Mouse (Mus musculus) forebrain, embryonic 13.5 days (tissue): Measurements from ENCODE around the gene Ghr. TPM values are rescaled to one million over a fixed set of nuclear protein-coding genes. Genes with fewer than 3 reads are reported as not detected.

ENCODE experiments used
- ATAC-seq: fragments of 200-750 bp; cut with Nextera tagmentation; 2 replicates; pipeline ENCODE4 v1.8.0; 2017
- H3K27ac ChIP-seq: fragments of 300-500 bp; sonication (generic); 2 replicates; pipeline ENCODE4 v1.5.1; 2015; ENCODE audit warnings: inconsistent platforms, mild to moderate bottlenecking, moderate library complexity
- H3K27me3 ChIP-seq: fragments of 300-500 bp; sonication (generic); 2 replicates; pipeline ENCODE4 v1.6.1; 2015; ENCODE audit warnings: mild to moderate bottlenecking, inconsistent platforms
- H3K36me3 ChIP-seq: fragments of 300-500 bp; sonication (generic); 2 replicates; pipeline ENCODE4 v1.6.1; 2015; ENCODE audit warnings: mild to moderate bottlenecking, inconsistent platforms; ENCODE audit not compliant: poor library complexity, severe bottlenecking
- H3K4me1 ChIP-seq: fragments of 300-500 bp; sonication (generic); 2 replicates; pipeline ENCODE4 v1.6.1; 2015; ENCODE audit warnings: inconsistent platforms
- H3K4me2 ChIP-seq: fragments of 300-500 bp; sonication (generic); 2 replicates; pipeline ENCODE4 v1.6.1; 2015; ENCODE audit warnings: inconsistent platforms, mild to moderate bottlenecking, moderate library complexity
- H3K4me3 ChIP-seq: fragments of 300-500 bp; sonication (generic); 2 replicates; pipeline ENCODE4 v1.5.1; 2015; ENCODE audit warnings: mild to moderate bottlenecking, inconsistent platforms
- H3K9ac ChIP-seq: fragments of 300-500 bp; sonication (generic); 2 replicates; pipeline ENCODE4 v1.6.1; 2015; ENCODE audit warnings: mild to moderate bottlenecking, inconsistent platforms
- H3K9me3 ChIP-seq: fragments of 300-500 bp; sonication (generic); replicated peaks from 2 replicates; pipeline ENCODE4 v1.6.1; 2016; ENCODE audit warnings: inconsistent platforms
- WGBS: fragments of 180-500 bp; shearing (Covaris S2); methylation state at CpG from one replicate; pipeline ENCODE4 v1.1.7; 2015; 5-methylcytosine and 5-hydroxymethylcytosine counted together
- polyA plus RNA-seq: library from polyadenylated mRNA; unstranded; fragments of >200 nt; fragmentation: Nextera tagmentation; extraction: Ambion mirVana; gene quantifications from 2 replicates; pipeline ENCODE4 v1.2.1, GENCODE M21; 2015

Ghr gene
- polyA plus RNA-seq, 1 experiment from 2014 or later: 4.1 TPM

GRCm38 (mm10) chr15:3434461-3434860 is 148.8 kb downstream of the Ghr start:
- Histone ChIP-seq H3K4me2 (no peak overlapping the region), H3K27me3 (no peaks in the 10 kb centered on the region), H3K9me3 (no peaks in the 10 kb centered on the region), H3K4me1 (no peaks in the 10 kb centered on the region), H3K27ac (no peak overlapping the region), H3K4me3 (no peak overlapping the region), H3K9ac (no peak overlapping the region), H3K36me3 (no peaks in the 10 kb centered on the region)
- no peak for ATAC-seq
- 92% methylated on average over 3 of the region's 3 CpGs for WGBS

GRCm38 (mm10) chr15:3433281-3433680 is 150.0 kb downstream of the Ghr start:
- no peak overlapping the region for H3K27ac ChIP-seq
- WGBS: 81% methylated on average over 7 of the region's 7 CpGs
- H3K9ac ChIP-seq: no peak overlapping the region
- no peaks in the 10 kb centered on the region for H3K36me3 ChIP-seq
- H3K4me1 ChIP-seq: no peaks in the 10 kb centered on the region
- H3K27me3 ChIP-seq: no peaks in the 10 kb centered on the region
- ATAC-seq: no peak
- H3K9me3 ChIP-seq: no peaks in the 10 kb centered on the region
- no peak overlapping the region for H3K4me3 ChIP-seq
- H3K4me2 ChIP-seq: no peak overlapping the region

DNA sequence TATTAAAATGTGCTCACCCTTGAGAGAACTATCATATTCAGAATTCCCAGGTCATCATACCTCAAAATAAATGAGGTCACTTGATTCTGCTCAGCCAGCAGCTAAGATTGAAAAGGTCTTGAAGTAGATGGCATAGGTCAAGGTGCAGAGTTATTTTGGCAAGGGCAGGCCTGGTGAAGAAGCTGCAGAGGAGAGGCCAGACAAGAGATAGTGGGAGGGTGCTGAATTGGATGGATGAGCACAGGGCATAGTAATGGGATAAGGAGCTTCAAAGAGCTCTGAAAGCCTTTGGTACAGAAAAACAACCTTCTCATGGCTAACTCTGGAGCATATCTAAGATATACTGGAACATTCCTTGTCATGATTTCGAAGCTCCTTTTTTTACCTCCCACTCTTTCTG is 150.5 kb downstream of the Ghr start:
- H3K9ac ChIP-seq: no peak overlapping the region
- WGBS: 86% methylated on average over 1 of the region's 1 CpGs
- no peak for ATAC-seq

DNA sequence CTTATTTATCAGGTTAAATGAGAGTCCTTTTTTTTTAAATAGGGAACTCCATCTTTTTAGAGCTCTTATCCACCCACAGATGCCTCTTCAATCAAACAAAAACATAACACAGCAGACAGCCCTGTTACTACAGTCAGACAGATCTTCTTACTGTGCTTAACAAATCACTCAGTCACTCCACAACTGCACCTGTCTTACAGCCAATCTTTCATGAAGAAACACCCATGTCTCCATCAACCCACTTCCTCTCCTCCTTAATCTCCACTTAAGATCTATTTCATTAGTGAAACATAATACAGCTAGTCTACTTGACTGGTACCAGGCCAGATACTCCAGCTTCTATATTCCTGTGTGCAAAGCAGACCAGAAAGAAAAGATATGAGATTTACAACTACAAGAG is 153.9 kb downstream of the Ghr start:
- H3K9ac ChIP-seq: no peak overlapping the region
- no peaks in the 10 kb centered on the region for H3K36me3 ChIP-seq
- H3K4me1 ChIP-seq: no peaks in the 10 kb centered on the region
- H3K4me2 ChIP-seq: no peak overlapping the region
- H3K27me3 ChIP-seq: no peaks in the 10 kb centered on the region
- no peak for ATAC-seq
- no peak overlapping the region for H3K4me3 ChIP-seq
- no peaks in the 10 kb centered on the region for H3K9me3 ChIP-seq
- no peak overlapping the region for H3K27ac ChIP-seq

More for the DNA sequence above, 150.5 kb downstream of the Ghr start:
- Histone ChIP-seq H3K4me1 (no peaks in the 10 kb centered on the region), H3K4me3 (no peak overlapping the region), H3K9me3 (no peaks in the 10 kb centered on the region), H3K27ac (no peak overlapping the region), H3K36me3 (no peaks in the 10 kb centered on the region), H3K4me2 (no peak overlapping the region), H3K27me3 (no peaks in the 10 kb centered on the region)

GRCm38 (mm10) chr15:3429001-3429400 is 154.3 kb downstream of the Ghr start:
- 89% methylated on average over 5 of the region's 5 CpGs for WGBS
- ATAC-seq: no peak
- Histone ChIP-seq H3K4me2 (no peak overlapping the region), H3K4me1 (no peaks in the 10 kb centered on the region), H3K9ac (no peak overlapping the region), H3K27ac (no peak overlapping the region), H3K9me3 (no peaks in the 10 kb centered on the region), H3K27me3 (no peaks in the 10 kb centered on the region), H3K4me3 (no peak overlapping the region), H3K36me3 (no peaks in the 10 kb centered on the region)

GRCm38 (mm10) chr15:3426401-3426800 is 156.9 kb downstream of the Ghr start:
- Histone ChIP-seq H3K4me2 (no peak overlapping the region), H3K9me3 (no peaks in the 10 kb centered on the region), H3K36me3 (no peaks in the 10 kb centered on the region), H3K27me3 (no peaks in the 10 kb centered on the region), H3K27ac (no peak overlapping the region), H3K4me1 (no peaks in the 10 kb centered on the region), H3K4me3 (no peak overlapping the region), H3K9ac (no peak overlapping the region)
- 78% methylated on average over 4 of the region's 4 CpGs for WGBS
- no peak for ATAC-seq

DNA sequence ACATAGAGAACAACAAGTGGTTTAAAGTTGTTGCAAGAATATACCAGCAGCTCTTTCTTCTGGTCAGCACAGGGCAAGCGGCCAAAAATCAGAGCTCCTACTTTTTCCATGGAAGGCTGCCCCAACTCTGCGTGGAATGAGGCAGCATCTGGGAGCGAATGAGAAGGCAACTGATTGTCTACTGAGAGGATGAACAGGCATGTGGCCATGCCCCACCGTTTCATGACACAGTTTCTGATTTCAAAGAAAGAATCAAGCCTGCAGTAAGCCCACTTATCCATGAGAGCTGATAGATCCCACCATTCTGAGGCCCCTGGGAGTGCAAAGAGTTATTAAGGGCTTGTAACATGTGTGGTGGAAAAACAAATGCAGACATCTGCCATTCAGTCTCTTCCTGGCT is 160.1 kb downstream of the Ghr start:
- H3K27ac ChIP-seq: no peak overlapping the region
- H3K9ac ChIP-seq: no peak overlapping the region
- H3K4me3 ChIP-seq: no peak overlapping the region
- no peaks in the 10 kb centered on the region for H3K27me3 ChIP-seq
- WGBS: 65% methylated on average over 4 of the region's 4 CpGs
- H3K4me2 ChIP-seq: no peak overlapping the region
- H3K4me1 ChIP-seq: no peaks in the 10 kb centered on the region
- ATAC-seq: no peak
- no peaks in the 10 kb centered on the region for H3K36me3 ChIP-seq
- H3K9me3 ChIP-seq: no peaks in the 10 kb centered on the region

- Histone ChIP-seq H3K9ac (no peak overlapping the region), H3K27me3 (no peaks in the 10 kb centered on the region), H3K4me2 (no peak overlapping the region), H3K4me1 (no peaks in the 10 kb centered on the region), H3K36me3 (no peaks in the 10 kb centered on the region), H3K4me3 (no peak overlapping the region), H3K27ac (no peak overlapping the region), H3K9me3 (no peaks in the 10 kb centered on the region)
- no peak for ATAC-seq
- 88% methylated on average over 3 of the region's 3 CpGs for WGBS
Observed at GRCm38 (mm10) chr15:3417699-3418098, 165.6 kb downstream of the Ghr start.

DNA sequence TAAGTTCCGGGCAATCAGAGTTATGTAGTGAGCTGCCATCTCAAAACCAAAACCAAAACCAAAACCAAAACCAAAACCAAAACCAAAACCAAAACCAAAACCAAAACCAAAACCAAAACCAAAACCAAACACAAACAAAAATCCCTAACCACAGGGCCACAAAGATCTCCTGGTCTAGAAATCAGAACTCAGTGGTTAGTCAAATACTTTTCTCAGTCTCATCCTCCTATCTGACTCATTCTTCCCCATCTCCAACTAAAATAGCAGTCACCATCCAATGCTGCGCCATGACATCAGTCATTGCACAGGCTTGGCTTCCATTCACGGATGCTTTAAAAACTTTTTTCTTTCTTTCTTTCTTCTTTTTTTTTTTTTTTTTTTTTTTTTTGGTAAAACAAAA is 170.2 kb downstream of the Ghr start:
- no peaks in the 10 kb centered on the region for H3K27me3 ChIP-seq
- WGBS: 91% methylated on average over 3 of the region's 3 CpGs
- H3K27ac ChIP-seq: no peak overlapping the region
- H3K9ac ChIP-seq: no peak overlapping the region
- H3K4me3 ChIP-seq: no peak overlapping the region
- H3K4me2 ChIP-seq: no peak overlapping the region
- no peaks in the 10 kb centered on the region for H3K4me1 ChIP-seq
- ATAC-seq: no peak
- H3K9me3 ChIP-seq: no peaks in the 10 kb centered on the region
- H3K36me3 ChIP-seq: no peaks in the 10 kb centered on the region

DNA sequence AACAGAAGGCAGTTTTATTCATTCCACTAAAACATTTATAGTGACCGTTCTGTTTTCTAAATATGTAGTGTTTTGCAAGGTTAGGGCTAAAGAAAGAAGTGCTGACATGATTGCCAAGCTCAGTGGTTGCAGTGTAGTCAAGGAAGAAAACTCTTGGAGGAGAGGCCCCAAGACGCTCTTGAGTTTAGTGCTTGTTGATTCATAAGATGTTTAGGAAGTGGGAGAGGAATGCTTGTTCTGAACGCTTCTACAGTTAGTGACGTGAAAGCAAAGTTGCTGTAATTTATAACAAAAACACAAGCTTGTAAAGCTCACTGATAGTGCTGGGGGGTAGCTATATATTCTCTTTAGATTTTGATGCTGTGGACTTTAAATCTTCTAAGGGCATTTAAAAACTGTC is 174.8 kb downstream of the Ghr start:
- ATAC-seq: no peak
- no peak overlapping the region for H3K27ac ChIP-seq
- H3K9me3 ChIP-seq: no peaks in the 10 kb centered on the region
- H3K27me3 ChIP-seq: no peaks in the 10 kb centered on the region
- no peak overlapping the region for H3K4me2 ChIP-seq
- WGBS: 91% methylated on average over 4 of the region's 4 CpGs
- no peak overlapping the region for H3K9ac ChIP-seq
- H3K4me3 ChIP-seq: no peak overlapping the region
- H3K4me1 ChIP-seq: no peaks in the 10 kb centered on the region
- no peaks in the 10 kb centered on the region for H3K36me3 ChIP-seq

- Histone ChIP-seq H3K27me3 (no peaks in the 10 kb centered on the region), H3K4me3 (no peak overlapping the region), H3K9me3 (no peaks in the 10 kb centered on the region), H3K36me3 (no peaks in the 10 kb centered on the region), H3K9ac (no peak overlapping the region), H3K27ac (no peak overlapping the region), H3K4me2 (no peak overlapping the region), H3K4me1 (no peaks in the 10 kb centered on the region)
- ATAC-seq: no peak
Observed at GRCm38 (mm10) chr15:3399196-3399595, 184.1 kb downstream of the Ghr start.

DNA sequence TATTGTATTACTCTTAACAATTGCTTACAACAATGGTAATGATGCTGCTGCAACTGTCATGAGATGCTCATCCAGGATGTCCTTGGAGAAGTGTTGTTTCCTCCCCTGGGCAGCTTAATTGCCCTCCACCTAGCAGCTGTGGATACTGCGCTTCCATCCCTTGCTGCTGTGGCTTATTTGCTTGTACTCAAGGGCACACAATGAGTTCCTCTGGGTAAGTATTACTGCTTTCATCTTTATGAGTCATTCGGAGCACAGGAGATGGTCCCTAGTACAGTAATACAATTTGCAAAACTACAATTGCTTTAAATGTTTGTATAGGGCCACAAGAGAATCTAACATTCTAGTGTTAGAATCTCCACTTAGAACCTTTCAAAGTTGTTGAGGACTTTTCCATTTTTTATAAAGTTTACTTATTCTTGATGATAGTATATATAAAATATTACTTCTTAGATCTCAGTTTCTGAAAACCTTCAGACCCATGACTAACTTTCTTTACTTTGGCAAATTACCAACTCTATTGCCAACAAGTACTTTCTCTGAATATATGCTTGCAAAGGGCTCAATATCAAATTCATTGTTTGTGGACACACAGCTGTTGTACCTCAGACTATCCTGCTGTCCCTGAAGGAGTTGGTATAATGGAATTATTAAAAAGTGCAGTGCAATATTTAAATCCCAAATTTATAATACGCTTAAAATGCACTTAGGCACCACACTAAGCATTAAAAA is 185.8 kb downstream of the Ghr start:
- Histone ChIP-seq H3K4me1 (no peaks in the 10 kb centered on the region), H3K4me2 (no peak overlapping the region), H3K9ac (no peak overlapping the region), H3K9me3 (no peaks in the 10 kb centered on the region), H3K4me3 (no peak overlapping the region), H3K27ac (no peak overlapping the region), H3K36me3 (no peaks in the 10 kb centered on the region), H3K27me3 (no peaks in the 10 kb centered on the region)
- 88% methylated on average over 3 of the region's 3 CpGs for WGBS
- no peak for ATAC-seq

- Histone ChIP-seq H3K9ac (no peak overlapping the region), H3K27ac (no peak overlapping the region), H3K36me3 (no peaks in the 10 kb centered on the region), H3K4me3 (no peak overlapping the region), H3K27me3 (no peaks in the 10 kb centered on the region), H3K9me3 (no peaks in the 10 kb centered on the region), H3K4me2 (no peak overlapping the region), H3K4me1 (no peaks in the 10 kb centered on the region)
- 84% methylated on average over 2 of the region's 2 CpGs for WGBS
- no peak for ATAC-seq
Observed at GRCm38 (mm10) chr15:3396149-3396548, 187.1 kb downstream of the Ghr start.
